20 mouse cellular contexts compared by ENCODE assay signal in genomic region chr1:44122256-44122655, GRCm38 (mm10). TPM values are rescaled to one million over a fixed set of nuclear protein-coding genes. Genes with fewer than 3 reads are reported as not detected.
A peak's percentile ranks its signal among the peaks of the same experiment; 100 is the strongest.
DNase-seq lines count a peak whose midpoint lies in the region; ATAC-seq and TF ChIP-seq lines count a peak whose summit lies in the region.
"Had no signal": no experiment of that assay in that cellular context is flagged by ENCODE, and none has a peak within 500 bp of the region (broad histone marks: within the 10 kb centered on the region; RNA-seq: fewer than 3 reads in every experiment).

No protein-coding gene starts in this region.

- no peak for TF ChIP-seq EP300 in CH12.LX (IDR thresholded peaks at IDR 0.05; ENCODE audit: low read length)

- in situ Hi-C loops in CH12.LX (cut with MboI; ENCODE audit: low pct_ligation_motif_present, low pct_unique_long_range_greater_than_20kb, low sequenced_read_pairs), result no loop called here

- 53% methylated on average over 3 of the region's 3 CpGs for WGBS in cerebellum, adult 2 months

- H3K4me3 ChIP-seq in CH12.LX (replicated peaks in 1 of 3; ENCODE audit: low read depth in 2 of 3, low read length in 2 of 3, poor library complexity in 1 of 3), result no peak overlapping the region
- H3K4me3 ChIP-seq in cerebellum, adult 2 months (replicated peaks; ENCODE audit: insufficient read depth, low read depth, low read length), result no peak overlapping the region
- H3K4me3 ChIP-seq: forebrain, embryonic 12.5 days; heart, adult 2 months; left cerebral cortex, adult 2 months; limb, embryonic 10.5 days; midbrain, embryonic 13.5 days; myocyte had no signal

- H3K9ac ChIP-seq in CH12.LX (ENCODE audit: insufficient read depth, low read depth), result no peak overlapping the region
- H3K9ac ChIP-seq: forebrain, embryonic 12.5 days; hindbrain, embryonic 14.5 days; midbrain, embryonic 13.5 days had no signal

- ATAC-seq in hematopoietic stem cell, adult 5-6 weeks (replicated peaks in 1 of 2; ENCODE audit: insufficient read depth in 1 of 2, low FRiP score in 2 of 2, low TSS enrichment in 1 of 2, low read depth in 1 of 2, poor library complexity in 2 of 2, severe bottlenecking in 2 of 2), result peak; percentile 31 to 33
- ATAC-seq in neutrophil, adult 5-6 weeks (ENCODE audit: extremely low read depth, insufficient number of reproducible peaks, low FRiP score, poor library complexity, severe bottlenecking), result peak; percentile 34
- ATAC-seq: midbrain, embryonic 13.5 days had no signal

- no peak for TF ChIP-seq RAD21 in CH12.LX (IDR thresholded peaks at IDR 0.05; ENCODE audit: low read depth, low read length)

- no peak overlapping the region for H3K27ac ChIP-seq in CH12.LX (ENCODE audit: insufficient read depth, low read depth)
- H3K27ac ChIP-seq in cerebellum, adult 2 months (ENCODE audit: insufficient read depth, low read length), result no peak overlapping the region
- H3K27ac ChIP-seq: forebrain, embryonic 12.5 days; heart, adult 2 months; hindbrain, embryonic 14.5 days; left cerebral cortex, adult 2 months; limb, embryonic 10.5 days; midbrain, embryonic 13.5 days had no signal

- DNase-seq in CH12.LX (ENCODE audit: extremely low read depth), result no peak
- peak; percentile 26 for DNase-seq in thymus, postnatal 4 days
- DNase-seq in spleen, postnatal 36 days (ENCODE audit: low spot score in 2 of 2), result no peak
- DNase-seq in frontal cortex, postnatal 14 days (ENCODE audit: low spot score in 2 of 2), result no peak
- DNase-seq in cerebellum, adult 2 months, result no peak
- DNase-seq: cerebellum, postnatal 10 days; heart, adult 2 months; kidney, adult 11 months; kidney, postnatal 10 days; lung, adult 2 months; lung, postnatal 36 days had no signal

- H3K79me2 ChIP-seq in CH12.LX (replicated peaks; ENCODE audit: control insufficient read depth, extremely low read depth, insufficient read depth, poor library complexity, severe bottlenecking), result no peaks in the 10 kb centered on the region

- H3K27me3 ChIP-seq in CH12.LX (replicated peaks), result no peaks in the 10 kb centered on the region
- no peaks in the 10 kb centered on the region for H3K27me3 ChIP-seq in cerebellum, adult 2 months (ENCODE audit: control insufficient read depth, insufficient read depth, low read length)
- H3K27me3 ChIP-seq: forebrain, embryonic 12.5 days; midbrain, embryonic 13.5 days had no signal

- no peaks in the 10 kb centered on the region for H3K9me3 ChIP-seq in CH12.LX (replicated peaks; ENCODE audit: low read length)
- H3K9me3 ChIP-seq: forebrain, embryonic 12.5 days; limb, embryonic 10.5 days; midbrain, embryonic 13.5 days had no signal

- no peaks in the 10 kb centered on the region for H3K36me3 ChIP-seq in CH12.LX (replicated peaks in 1 of 2; ENCODE audit: control insufficient read depth in 1 of 2, insufficient read depth in 1 of 2, low read length in 1 of 2)

- TF ChIP-seq CTCF in CH12.LX (conservative IDR thresholded peaks at IDR 0.05 in 1 of 2, IDR thresholded peaks at IDR 0.05 in 1 of 2; ENCODE audit: low read depth in 2 of 2, low read length in 2 of 2), result no peak
- TF ChIP-seq CTCF in cerebellum, adult 2 months (IDR thresholded peaks at IDR 0.05; ENCODE audit: borderline replicate concordance, insufficient read depth, low read depth, low read length), result no peak

- dilution Hi-C loops in CH12.LX (cut with MboI; ENCODE audit: extremely low pct_ligation_motif_present, extremely low pct_unique_long_range_greater_than_20kb, low sequenced_read_pairs), result no loop called here

- peaks cover 8 to 21% of the 10 kb centered on the region in 2 experiments for H3K4me1 ChIP-seq in CH12.LX (ENCODE audit: control insufficient read depth in 1 of 2, insufficient read depth in 2 of 2)
- H3K4me1 ChIP-seq in cerebellum, adult 2 months (ENCODE audit: control insufficient read depth, insufficient read depth, low read length), result no peaks in the 10 kb centered on the region; the same call in 1 of the 2 replicates

- H3K4me2 ChIP-seq in CH12.LX (ENCODE audit: insufficient read depth, low read depth, poor library complexity, severe bottlenecking), result no peak overlapping the region
- H3K4me2 ChIP-seq: forebrain, embryonic 12.5 days; hindbrain, embryonic 14.5 days; liver, embryonic 11.5 days; midbrain, embryonic 13.5 days had no signal

- no peak for TF ChIP-seq POLR2A in CH12.LX (IDR thresholded peaks at IDR 0.05; ENCODE audit: low read depth, low read length)
- no peak for TF ChIP-seq POLR2A in cerebellum, adult 2 months (IDR thresholded peaks at IDR 0.05; ENCODE audit: borderline replicate concordance, insufficient read depth, low read length)

TF ChIP-seq in CH12.LX, 34 proteins besides CTCF, POLR2A, EP300 and RAD21:
- TF ChIP-seq PAX5 (IDR thresholded peaks at IDR 0.05; ENCODE audit: low read length) (no peak), BHLHE40 (IDR thresholded peaks at IDR 0.05; ENCODE audit: low read depth, low read length) (peak; percentile 47)

RNA-seq across cellular contexts. Expression of gene Bivm, which starts 3.5 kb away (rescaled TPM):
- total RNA-seq in CH12.LX (2012; rRNA removed) (0.04 TPM in 1 of 2 replicates, not detected in the other), CH12.LX (2014; rRNA removed) (0.05 and 0.11 TPM in 2 replicates)
- 0.07 and 0.09 TPM in 2 replicates for polyA plus RNA-seq in CH12.LX (2012; ENCODE audit: insufficient read length, low read depth)
- 23.8 and 29.0 TPM in 2 replicates for total RNA-seq in hematopoietic stem cell, adult 5-6 weeks (2017)
- total RNA-seq in neutrophil, adult 5-6 weeks (2017), result 1.6 and 2.1 TPM in 2 replicates
- 15.3 and 15.6 TPM in 2 replicates for polyA plus RNA-seq in cerebellum, adult 2 months (2012; rRNA removed)

RNA-seq across cellular contexts. Expression of gene Kdelc1, which starts 3.6 kb away (rescaled TPM):
- total RNA-seq in CH12.LX (2012; rRNA removed) (0.04 TPM in 1 of 2 replicates, not detected in the other), CH12.LX (2014; rRNA removed) (not detected in 2 replicates)
- polyA plus RNA-seq in CH12.LX (2012; ENCODE audit: insufficient read length, low read depth), result 0.16 TPM in 1 of 2 replicates, not detected in the other
- total RNA-seq in hematopoietic stem cell, adult 5-6 weeks (2017), result 25.1 and 26.5 TPM in 2 replicates
- total RNA-seq in neutrophil, adult 5-6 weeks (2017), result 1.2 and 2.3 TPM in 2 replicates
- 14.6 and 15.3 TPM in 2 replicates for polyA plus RNA-seq in cerebellum, adult 2 months (2012; rRNA removed)

RNA-seq across cellular contexts. Expression of gene Tex30, which starts 20.0 kb away (rescaled TPM):
- total RNA-seq in CH12.LX (2012; rRNA removed) (54.2 and 69.8 TPM in 2 replicates), CH12.LX (2014; rRNA removed) (196 and 211 TPM in 2 replicates)
- polyA plus RNA-seq in CH12.LX (2012; ENCODE audit: insufficient read length, low read depth), result 89.6 and 111 TPM in 2 replicates
- total RNA-seq in hematopoietic stem cell, adult 5-6 weeks (2017), result 32.3 and 50.5 TPM in 2 replicates
- total RNA-seq in neutrophil, adult 5-6 weeks (2017), result 18.2 and 19.0 TPM in 2 replicates
- polyA plus RNA-seq in cerebellum, adult 2 months (2012; rRNA removed), result 10.7 and 11.3 TPM in 2 replicates

RNA-seq across cellular contexts. Expression of gene Ercc5, which starts 25.3 kb away (rescaled TPM):
- total RNA-seq in CH12.LX (2012; rRNA removed), result 9.8 and 11.7 TPM in 2 replicates
- total RNA-seq in CH12.LX (2014; rRNA removed), result 7.1 and 7.4 TPM in 2 replicates
- polyA plus RNA-seq in CH12.LX (2012; ENCODE audit: insufficient read length, low read depth), result 8.2 and 8.9 TPM in 2 replicates
- 16.2 and 18.8 TPM in 2 replicates for total RNA-seq in hematopoietic stem cell, adult 5-6 weeks (2017)
- total RNA-seq in neutrophil, adult 5-6 weeks (2017), result 21.5 and 23.5 TPM in 2 replicates
- 19.8 and 20.4 TPM in 2 replicates for polyA plus RNA-seq in cerebellum, adult 2 months (2012; rRNA removed)
